Mouse (Mus musculus) thymus, postnatal 10 days (tissue): ENCODE measurements around the gene Btbd19.
A peak's percentile ranks its signal among the peaks of the same experiment; 100 is the strongest.

Experiments used
- DNase-seq, 2 experiments: peaks; one replicate each; pipeline ENCODE4 v3.0.0; 2021; ENCODE audit warnings: low spot score in 2 of 2

Btbd19 gene

DNA sequence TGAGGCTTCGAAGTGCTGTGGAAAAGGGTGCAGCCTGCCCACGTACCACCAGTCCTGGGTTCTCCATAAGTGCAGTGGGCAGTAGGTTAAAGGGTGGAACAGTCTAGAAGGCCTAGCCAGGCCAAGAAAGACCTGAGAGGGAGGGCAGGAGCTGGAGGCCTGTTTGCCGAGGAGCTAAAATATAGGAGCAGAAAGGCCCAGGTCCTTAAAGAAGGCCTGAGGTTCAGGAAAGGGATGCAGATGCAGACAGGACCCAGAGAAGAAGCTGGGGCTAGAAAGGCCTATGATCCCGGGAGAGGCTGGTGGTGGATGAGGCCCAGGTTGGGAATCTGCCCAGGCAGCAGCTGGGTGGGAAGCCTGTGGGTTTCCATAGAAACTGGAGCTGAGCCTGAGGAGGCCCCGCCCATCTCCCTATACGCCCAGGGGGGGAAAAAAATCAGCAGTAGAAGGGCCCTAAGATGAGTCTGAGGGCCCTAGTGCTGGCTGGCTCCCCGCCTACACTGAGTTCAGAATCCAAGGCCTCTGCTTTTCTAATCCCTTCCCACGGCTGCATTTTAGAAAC lies at the start of gene Btbd19:
Gene Btbd19, minus strand, starts transcription at position 378 of the 562 bp plus-strand sequence.
- peak in 1 of 2 experiments; percentile 18 for DNase-seq

DNA sequence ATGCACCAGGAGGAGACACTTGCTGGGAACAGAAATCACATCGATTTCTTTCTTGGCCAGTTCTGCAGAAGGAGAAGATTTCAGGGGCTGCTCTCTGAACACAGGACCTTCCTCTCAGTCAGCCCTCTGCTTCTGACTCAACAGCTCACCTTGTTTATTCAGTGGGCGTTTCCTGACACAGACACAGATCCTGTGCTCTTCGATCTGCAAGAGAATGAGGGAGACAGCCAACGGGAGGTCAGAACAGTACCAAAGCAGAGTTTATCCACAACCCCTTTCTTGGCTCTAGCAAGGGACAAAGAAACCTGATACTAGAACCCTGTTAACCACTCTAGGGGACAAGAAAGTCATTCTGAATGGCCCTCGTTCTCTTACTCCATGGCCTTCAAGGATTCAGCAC lies 44.4 kb upstream of the Btbd19 start:
- no peak for DNase-seq

DNA sequence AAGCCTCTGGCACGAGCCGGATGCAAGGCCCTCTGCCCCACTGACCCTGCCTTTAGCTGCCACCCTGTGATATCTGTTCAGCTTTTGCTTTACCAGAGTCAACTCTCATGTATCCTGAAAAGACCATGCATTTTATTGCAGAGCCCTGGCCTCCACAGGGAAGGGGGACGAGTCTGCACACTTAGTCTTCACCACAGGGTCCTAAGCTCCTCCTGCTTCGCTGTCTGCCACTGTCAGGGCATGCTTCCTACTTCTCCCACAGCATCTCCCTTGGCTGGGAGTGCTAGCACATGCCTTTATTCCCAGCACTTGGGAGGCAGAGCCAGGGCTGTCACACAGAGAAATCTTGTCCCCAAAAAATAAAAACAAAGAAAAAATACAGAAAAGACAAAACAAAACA lies 35.7 kb upstream of the Btbd19 start:
- DNase-seq = no peak

DNA sequence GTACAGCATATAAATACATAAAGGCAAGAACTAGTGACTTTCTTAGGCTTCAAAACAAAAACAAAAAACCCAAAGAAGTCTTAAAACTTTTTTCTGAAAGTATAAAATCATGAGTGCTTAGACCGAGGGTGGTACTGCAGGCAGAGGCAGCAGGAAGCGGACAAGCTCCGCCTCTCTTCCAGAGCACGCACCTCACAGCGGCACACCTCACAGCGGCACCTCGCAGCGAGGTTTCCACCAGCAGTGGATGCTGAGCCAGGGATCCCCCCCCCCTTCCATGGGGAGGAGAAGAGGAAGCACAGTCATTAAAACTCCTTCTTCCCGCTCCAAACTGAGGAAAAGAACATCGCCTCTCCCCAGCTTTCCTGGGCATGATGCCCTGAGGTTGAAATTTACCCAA lies 34.1 kb upstream of the Btbd19 start:
- DNase-seq = no peak

DNA sequence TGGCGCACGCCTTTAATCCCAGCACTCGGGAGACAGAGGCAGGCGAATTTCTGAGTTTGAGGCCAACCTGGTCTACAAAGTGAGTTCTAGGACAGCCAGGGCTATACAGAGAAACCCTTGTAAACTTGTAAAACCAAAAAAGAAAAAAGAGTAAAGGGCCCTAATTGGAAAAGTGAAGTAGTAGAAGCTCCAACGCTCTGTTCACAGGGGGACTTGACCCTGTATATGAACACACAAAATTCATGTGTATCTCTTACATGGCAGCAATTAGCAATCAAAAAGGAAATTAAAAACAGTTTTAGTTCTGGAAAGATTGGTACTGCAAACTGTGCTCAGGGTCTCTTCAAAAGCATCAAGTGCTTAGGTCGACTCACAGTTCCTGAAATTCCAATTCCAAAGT lies 30.8 kb upstream of the Btbd19 start:
- no peak for DNase-seq

DNA sequence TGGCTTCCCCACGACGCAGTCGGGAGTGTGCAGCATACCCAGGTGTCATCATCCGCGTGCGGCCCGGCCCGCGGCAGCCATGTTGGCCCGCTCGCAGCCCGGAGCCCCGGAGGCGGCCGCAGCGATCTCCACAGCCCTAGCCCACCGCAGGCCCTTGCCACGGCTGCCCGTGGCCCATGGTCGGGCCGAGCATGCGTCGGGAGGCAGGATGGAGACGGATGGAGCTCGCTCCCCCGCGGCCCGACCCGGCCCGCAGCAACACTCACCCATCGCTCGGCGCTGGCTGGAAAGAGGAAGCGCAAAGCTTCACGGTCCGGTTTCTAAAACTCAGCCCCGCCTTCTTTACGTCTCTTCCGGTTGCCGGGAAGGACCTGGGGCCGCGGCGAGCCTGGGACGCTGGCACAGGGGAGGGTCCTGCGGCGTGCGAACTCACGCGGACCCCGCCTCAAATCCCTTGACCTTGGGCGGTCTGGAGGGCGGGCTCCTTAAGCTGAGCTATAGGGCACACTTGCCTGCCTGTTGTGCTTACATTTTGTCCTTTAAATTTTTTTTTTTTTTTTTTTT lies 30.3 kb upstream of the Btbd19 start, which contains the start of gene Rps8:
Gene Rps8, minus strand, starts transcription at position 452 of the 564 bp plus-strand sequence.
- DNase-seq = peak; percentile 67 to 72

DNA sequence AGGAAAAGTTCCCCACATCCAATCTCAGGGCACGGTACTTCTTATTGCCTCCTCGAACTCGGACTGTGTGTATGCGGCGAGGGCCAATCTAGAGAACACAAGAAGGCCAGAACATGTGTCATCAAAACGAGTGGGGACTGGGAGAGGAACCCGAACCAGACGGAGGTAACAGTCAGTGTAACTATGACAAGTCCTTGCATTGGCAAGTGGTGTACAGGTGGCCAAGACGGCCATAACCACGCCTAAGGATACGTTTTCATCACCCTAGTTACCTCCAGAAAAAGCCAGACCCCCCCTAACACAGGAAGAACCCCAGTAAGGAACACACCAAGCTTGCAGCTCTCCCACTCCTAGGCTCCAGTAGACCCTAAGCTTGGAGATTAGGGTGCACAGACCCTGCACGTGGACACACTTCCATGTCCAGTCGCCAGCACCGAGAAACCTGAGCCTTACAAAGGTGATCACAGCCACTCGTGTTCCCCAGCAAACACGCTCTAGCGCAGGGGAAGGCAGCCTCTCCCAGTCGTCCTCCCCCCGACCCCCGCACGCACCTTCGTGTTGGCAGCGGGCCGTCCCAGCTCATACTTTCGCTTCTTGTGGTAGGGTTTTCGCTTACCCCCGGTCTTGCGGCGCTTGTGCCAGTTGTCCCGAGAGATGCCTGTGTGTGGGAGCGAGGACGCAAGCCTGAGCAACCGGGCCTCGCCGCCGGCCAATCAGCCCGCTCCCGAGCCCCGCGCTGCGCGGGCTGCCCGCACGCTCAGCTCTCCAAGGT lies 29.7 kb upstream of the Btbd19 start:
- DNase-seq = no peak

DNA sequence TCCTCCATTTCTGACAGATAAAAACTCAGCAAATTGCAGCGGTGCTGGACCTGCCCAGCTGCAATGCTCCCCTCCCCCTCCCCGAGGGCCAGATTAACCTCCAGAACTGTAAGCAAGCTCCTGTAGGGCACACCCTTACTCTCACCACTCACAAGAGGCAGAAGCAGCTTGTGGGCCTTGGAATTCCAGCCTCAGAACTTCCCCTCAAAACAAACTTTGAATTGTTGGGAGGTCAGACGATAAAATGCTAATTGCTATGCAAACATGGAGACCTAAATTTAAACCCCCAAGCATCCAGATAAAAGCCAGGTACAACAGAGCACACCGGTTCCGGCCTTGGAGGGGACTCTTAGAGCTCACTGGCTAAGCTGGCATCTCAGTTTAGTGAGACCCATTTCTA lies 27.2 kb upstream of the Btbd19 start:
- DNase-seq = no peak

DNA sequence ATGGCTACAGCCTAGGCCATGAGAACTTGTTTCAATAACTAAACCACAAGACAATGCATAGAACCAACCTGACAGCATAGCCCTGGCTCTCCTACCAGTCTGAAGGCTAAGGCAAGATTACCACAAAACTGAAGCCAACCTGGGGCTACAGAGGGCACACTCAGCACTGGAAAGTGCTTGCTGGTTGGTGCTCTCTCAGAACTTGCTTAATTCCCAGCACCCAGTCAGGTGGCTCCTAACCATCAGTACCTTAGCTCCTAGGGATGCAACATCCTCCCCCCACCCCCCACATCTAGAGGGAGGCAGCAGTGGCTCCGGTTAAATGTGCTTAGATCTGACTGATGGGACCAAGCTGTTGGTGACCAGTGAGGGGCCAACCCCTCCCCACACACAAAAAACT lies 25.9 kb upstream of the Btbd19 start:
- no peak for DNase-seq

DNA sequence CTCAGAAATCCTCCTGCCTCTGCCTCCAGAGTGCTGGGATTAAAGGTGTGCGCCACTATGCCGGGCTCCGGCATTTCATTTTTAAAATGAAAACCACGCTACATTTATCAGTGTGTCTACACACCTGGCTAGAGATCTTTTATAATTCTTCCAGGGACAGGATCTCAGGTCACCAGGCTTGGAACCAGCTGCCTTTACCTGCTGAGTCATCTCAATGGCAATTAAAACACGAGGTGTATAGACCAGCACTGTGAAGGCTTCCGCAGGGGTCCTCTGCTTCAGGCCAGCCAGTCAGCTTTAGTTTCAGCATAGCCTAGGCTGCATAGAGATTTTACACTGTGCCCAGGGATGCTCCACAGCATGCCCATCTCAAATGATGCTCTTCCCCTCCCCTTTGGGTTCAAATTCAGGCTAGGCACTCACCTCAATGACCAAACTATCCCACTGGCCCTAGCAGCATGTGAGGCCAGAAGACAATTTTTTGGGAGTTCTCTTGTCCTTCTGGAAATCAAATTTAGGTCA lies 24.7 kb upstream of the Btbd19 start:
- DNase-seq = no peak

DNA sequence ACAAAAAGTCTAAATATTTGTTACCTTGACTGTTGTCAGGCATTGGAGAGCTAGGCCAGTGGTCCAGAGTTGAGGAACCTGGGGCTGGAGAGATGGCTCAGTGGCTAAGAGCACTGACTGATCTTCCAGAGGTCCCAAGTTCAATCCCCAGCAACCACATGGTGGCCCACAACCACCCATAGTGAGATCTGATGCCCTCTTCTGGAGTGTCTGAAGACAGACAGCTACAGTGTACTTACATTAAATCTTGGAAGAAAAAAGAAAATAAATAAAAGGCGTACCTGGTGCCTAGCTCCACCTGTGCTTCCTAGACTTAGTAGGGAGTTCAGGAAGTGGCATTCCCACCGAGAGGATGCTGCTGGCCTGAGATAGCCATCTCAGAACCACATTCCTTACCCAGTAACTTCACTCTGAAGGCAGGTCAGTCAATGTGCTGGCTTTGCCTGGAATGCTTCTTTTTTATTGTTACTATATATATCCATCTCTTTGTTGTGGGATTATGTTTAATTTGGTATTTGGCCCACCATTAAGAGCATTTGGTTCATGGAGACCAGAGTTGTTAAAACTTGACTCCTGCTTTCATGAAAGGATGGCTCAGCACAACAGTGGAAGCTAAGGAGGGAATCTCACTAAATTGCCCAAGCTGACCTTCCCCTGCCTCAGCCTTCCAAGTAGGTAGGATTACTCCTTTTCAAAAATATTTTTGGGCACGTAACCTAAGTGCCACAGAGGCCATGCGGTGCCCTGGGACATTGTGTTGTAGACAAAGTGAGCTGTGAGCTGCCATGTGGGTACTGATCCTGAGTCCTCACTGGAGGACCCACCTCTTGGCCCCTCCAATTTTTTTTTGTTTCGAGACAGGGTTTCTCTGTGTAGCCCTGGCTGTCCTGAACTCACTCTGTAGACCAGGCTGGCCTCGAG lies 24.0 kb upstream of the Btbd19 start:
- no peak for DNase-seq

DNA sequence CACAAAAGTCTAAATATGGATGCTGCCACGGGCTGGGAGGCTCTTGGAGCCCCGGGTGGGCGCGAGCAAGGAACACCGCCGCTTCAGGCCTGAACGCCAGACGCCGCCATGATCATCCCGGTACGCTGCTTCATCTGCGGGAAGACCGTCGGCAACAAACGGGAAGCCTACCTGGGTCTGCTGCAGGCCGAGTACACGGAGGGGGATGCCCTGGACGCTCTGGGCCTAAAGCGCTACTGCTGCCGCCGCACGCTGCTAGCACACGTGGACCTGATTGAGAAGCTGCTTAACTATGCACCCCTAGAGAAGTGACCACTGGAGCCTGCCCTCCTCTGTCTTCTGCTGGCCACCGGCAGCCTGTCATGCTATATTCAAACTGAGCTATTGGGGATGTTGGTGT lies 23.3 kb upstream of the Btbd19 start:
- no peak for DNase-seq

DNA sequence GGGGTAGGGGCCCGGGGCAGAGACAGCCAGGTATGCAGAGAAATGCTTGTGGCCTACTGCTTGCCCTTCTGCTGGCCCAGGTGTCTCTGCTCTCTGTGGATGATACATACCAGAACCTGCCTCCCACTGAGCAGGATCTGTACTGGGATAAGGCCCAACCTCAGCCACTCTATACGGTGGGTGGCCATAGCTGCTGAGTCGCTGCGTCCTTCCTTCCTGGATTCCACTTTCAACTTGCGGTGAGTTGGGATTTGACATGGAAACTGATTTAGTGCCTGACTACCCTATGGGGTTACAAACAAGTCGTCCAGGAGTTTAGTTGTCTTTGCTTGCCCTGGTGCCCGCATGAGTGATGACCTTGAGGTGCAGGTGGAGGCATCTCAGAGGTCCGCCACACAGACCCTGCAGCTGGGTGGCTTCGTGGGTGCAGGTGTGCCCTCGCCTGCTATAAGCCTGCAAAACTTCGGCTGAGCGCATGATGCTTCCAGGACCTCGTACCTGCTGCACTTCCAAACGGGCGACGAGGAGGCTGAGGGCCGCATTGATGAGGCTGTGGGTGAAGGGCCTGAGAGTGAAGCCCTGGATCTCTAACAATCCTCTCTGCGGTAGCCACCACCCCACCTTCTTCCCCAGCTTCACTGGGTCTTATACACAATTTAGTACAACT lies 22.7 kb upstream of the Btbd19 start:
- DNase-seq = no peak

DNA sequence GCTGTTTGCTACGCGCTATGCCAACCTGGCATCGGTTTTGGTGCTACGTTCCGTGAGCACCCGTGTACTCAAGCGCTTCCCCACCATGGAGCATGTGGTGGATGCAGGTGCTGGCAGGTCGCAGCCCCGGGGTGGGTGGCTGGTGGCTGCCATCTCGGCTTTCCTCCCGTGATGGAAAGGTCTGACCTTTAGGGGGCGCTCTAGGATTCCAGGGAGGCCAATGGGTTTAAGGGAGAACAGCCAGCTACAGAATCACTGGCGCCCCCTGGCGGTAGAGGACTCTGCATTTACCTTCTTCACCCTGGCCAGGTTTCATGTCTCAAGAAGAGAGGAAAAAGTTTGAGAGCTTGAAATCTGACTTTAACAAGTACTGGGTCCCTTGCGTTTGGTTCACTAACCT lies 20.7 kb upstream of the Btbd19 start:
- DNase-seq = peak; percentile 80 to 97

DNA sequence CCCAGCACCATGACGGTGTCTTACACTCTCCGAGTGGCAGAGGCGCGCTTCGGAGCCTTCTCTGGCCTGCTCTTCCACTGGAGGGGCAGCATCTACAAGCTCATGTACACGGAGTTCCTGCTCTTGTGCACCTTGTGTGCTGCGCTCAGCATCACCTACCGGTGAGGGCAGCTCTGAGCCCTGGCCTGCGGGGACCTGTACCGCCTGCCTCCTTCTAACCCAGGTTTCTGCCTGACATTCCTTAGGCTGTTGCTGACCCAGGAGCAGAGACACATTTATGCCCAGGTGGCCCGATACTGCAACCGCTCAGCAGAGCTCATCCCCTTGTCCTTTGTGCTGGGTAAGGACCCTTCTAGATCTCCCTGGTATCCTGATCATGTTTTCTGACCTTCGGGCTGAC lies 19.7 kb upstream of the Btbd19 start:
- DNase-seq = no peak

DNA sequence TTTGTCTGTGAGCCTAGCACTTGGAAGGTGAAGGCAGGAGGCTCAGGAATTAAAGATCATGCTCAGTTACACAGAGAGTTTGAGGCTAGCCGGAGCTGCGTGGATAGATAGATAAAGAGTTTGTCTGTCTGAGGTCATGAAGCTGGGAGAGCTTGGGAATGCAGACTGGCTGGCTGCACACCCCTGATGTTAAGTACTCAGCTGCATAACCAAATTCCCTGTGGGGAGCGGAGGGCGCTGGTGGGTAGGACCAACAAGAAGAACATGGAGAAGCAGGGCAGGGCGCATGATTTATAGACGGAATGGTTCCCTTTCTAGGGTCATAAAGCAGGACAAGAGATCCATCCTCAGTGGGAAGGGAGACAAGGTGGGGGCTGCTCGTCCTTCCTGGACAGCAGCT lies 17.5 kb upstream of the Btbd19 start:
- no peak for DNase-seq

DNA sequence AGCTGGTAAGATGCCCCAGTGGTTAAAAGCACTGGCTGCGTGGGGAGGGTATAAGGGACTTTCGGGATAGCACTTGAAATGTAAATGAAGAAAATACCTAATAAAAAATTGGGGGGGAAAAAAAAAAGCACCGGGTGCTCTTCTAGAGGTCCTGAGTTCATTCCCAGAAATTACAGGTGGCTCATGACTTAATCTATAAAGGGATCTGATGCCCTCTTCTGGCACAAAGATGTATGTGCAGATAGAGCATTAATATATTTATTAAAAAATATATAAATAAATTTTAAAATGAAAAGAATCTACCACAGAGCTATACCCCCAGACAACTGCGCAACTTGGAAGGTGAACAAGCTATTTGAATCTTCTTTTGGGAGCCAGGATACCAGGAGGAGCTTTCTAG lies 15.1 kb upstream of the Btbd19 start:
- DNase-seq = no peak

DNA sequence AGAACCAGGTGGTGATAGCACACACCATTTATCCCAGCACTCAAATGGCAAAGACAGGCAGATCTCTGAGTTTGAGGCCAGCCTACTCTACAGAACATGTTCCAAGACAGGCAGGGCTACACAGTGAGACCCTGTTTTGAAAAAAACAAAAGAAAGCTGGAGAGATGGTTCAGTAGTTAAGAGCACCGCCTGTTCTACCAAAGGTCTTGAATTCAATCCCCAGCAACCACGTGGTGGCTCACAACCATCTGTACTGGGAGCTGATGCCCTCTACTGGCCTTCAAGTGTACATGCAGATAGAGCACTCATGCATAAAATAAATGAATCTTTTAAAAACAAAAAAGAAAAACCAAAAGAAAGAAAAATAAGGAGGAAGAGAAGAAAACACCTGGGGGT lies 13.7 kb upstream of the Btbd19 start:
- DNase-seq = peak in 1 of 2 experiments; percentile 60

DNA sequence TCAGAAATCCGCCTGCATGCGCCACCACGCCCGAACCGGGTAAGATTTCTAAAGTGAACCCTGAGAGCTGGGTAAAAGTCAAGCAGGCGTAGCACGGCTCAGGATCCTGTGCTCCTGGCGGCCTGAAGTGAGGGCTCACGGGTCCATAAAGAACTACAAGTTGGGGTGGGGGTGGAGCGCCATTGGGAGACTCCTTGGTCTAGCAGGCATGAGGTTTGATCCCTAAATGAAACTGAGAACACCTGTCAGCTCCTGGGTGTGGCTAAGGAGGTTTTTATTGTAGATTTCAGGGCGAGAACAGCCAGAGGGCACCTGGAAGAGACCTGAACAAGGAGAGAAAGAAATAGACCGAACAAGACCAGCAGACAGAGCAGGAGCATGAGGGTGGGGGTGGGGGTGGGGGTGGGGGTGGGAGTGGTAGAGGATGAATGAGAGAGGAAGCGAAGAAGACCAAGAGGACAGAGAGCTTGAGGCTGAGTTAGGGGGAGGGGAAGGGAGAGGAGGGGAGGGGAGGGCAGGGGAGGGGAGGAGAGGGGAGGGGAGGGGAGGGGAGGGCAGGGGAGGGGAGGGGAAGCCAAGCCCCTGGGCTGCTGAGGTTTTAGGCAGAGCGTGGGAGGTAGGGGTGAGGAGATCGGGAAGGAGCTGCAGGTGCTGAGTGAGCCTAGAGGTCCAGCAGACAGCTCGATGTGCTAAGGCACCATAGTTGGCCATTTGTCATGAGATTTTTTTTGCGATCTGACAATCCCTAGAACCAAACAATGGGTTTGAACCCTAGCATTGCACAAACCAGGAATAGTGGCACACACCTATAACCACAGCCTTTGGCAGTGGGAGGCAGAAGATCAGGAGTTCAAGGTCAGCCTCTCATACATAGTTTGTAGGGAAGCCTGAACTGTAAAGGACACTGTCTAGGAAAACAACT lies 13.0 kb upstream of the Btbd19 start:
- no peak for DNase-seq

DNA sequence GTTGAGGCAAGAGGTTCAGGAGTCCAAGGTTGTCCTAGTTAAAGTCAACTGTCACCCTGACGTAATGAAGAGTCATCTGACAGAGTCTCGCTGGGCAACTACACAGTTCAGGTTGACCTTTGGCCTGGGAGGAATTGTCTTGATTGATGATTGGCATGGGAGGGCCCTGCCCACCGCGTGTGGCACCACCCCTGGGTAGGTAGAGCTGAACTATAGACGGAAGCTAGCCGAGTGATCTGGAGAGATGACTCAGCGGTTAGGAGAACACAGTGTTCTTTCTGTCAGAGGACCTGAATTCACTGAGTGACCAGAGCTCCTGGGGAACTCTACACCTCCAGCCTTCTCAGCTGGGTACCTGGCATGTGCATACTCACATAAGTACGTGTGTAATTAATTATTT lies 10.5 kb upstream of the Btbd19 start:
- DNase-seq = no peak
